Mouse (Mus musculus) kidney, embryonic 15.5 days (tissue): ENCODE data around the gene C4bp. TPM values are rescaled to one million over a fixed set of nuclear protein-coding genes. Genes with fewer than 3 reads are reported as not detected.
"Not testable (repeated sequence)": the region's sequence is repeated elsewhere in the genome, so short reads cannot be mapped to it uniquely, and the experiment has no call there.

Experiments
- ATAC-seq: fragments of 200-750 bp; cut with Nextera tagmentation; replicated peaks from 2 replicates; pipeline ENCODE4 v1.8.0; 2017; ENCODE audit warnings: moderate TSS enrichment; ENCODE audit not compliant: low FRiP score
- H3K27ac ChIP-seq: fragments of 300-500 bp; sonication (generic); 2 replicates; pipeline ENCODE4 v1.5.1; 2015; ENCODE audit warnings: mild to moderate bottlenecking, inconsistent platforms
- H3K27me3 ChIP-seq: fragments of 300-500 bp; sonication (generic); 2 replicates; pipeline ENCODE4 v1.6.1; 2015; ENCODE audit warnings: inconsistent platforms
- H3K36me3 ChIP-seq: fragments of 300-500 bp; sonication (generic); 2 replicates; pipeline ENCODE4 v1.6.1; 2015; ENCODE audit warnings: inconsistent platforms
- H3K4me1 ChIP-seq: fragments of 300-500 bp; sonication (generic); 2 replicates; pipeline ENCODE4 v1.6.1; 2015; ENCODE audit warnings: inconsistent platforms
- H3K4me2 ChIP-seq: fragments of 300-500 bp; sonication (generic); 2 replicates; pipeline ENCODE4 v1.6.1; 2015; ENCODE audit warnings: moderate library complexity, mild to moderate bottlenecking, inconsistent platforms
- H3K4me3 ChIP-seq: fragments of 300-500 bp; sonication (generic); replicated peaks from 2 replicates; pipeline ENCODE4 v1.5.1; 2015; ENCODE audit warnings: mild to moderate bottlenecking, inconsistent platforms
- H3K9ac ChIP-seq: fragments of 300-500 bp; sonication (generic); 2 replicates; pipeline ENCODE4 v1.6.1; 2015; ENCODE audit warnings: mild to moderate bottlenecking, inconsistent platforms
- H3K9me3 ChIP-seq: fragments of 300-500 bp; sonication (generic); replicated peaks from 2 replicates; pipeline ENCODE4 v1.6.1; 2016; ENCODE audit warnings: inconsistent platforms
- WGBS: fragments of 180-500 bp; shearing (Covaris S2); methylation state at CpG from one replicate; pipeline ENCODE4 v1.1.7; 2015; ENCODE audit warnings: mixed read lengths; 5-methylcytosine and 5-hydroxymethylcytosine counted together
- polyA plus RNA-seq: library from polyadenylated mRNA; unstranded; fragments of >200 nt; fragmentation: Nextera tagmentation; extraction: Ambion mirVana; gene quantifications from 2 replicates; pipeline ENCODE4 v1.2.1, GENCODE M21; 2015

The C4bp gene
- polyA plus RNA-seq = 0.64 and 1.5 TPM in 2 replicates

GRCm38 (mm10) chr1:130661454-130661853 is at the start of gene C4bp:
Gene C4bp, minus strand, starts transcription at chr1:130661632.
- Histone ChIP-seq H3K9ac (no peak within 1 kb of the TSS), H3K27me3 (no peaks in the 10 kb centered on the region), H3K36me3 (no peaks in the 10 kb centered on the region), H3K9me3 (peaks cover 3% of the 10 kb centered on the region; the same call in 1 of the 2 replicates), H3K27ac (peak within 1 kb of the TSS; percentile 32; the same call in 1 of the 2 replicates), H3K4me2 (no peak within 1 kb of the TSS), H3K4me3 (no peak within 1 kb of the TSS), H3K4me1 (0 out of 2 replicates have a peak, but pooled peaks cover 4% of the 10 kb centered on the region)
- ATAC-seq = 0 out of 2 replicates have a peak, but pooled peaks have one; percentile 56
- 45% methylated on average over 3 of the region's 3 CpGs for WGBS

GRCm38 (mm10) chr1:130710283-130711080 is 49.0 kb upstream of the C4bp start:
- H3K4me2 ChIP-seq = no peak overlapping the region
- 92% methylated on average over 22 of the region's 22 CpGs for WGBS
- H3K4me1 ChIP-seq = peaks cover 3% of the 10 kb centered on the region; the same call in 1 of the 2 replicates
- no peak for ATAC-seq
- H3K4me3 ChIP-seq = no peak overlapping the region
- H3K27ac ChIP-seq = no peak overlapping the region
- H3K9me3 ChIP-seq = no peaks in the 10 kb centered on the region
- H3K9ac ChIP-seq = no peak overlapping the region
- H3K27me3 ChIP-seq = no peaks in the 10 kb centered on the region
- peaks cover 26% of the 10 kb centered on the region for H3K36me3 ChIP-seq

GRCm38 (mm10) chr1:130703613-130704012 is 42.2 kb upstream of the C4bp start:
- no peak overlapping the region for H3K27ac ChIP-seq
- 68% methylated on average over 2 of the region's 2 CpGs for WGBS
- no peaks in the 10 kb centered on the region for H3K4me1 ChIP-seq

GRCm38 (mm10) chr1:130701976-130702375 is 40.5 kb upstream of the C4bp start:
- no peaks in the 10 kb centered on the region for H3K9me3 ChIP-seq
- no peak for ATAC-seq
- H3K4me2 ChIP-seq = no peak overlapping the region
- H3K4me1 ChIP-seq = no peaks in the 10 kb centered on the region
- 94% methylated on average over 11 of the region's 11 CpGs for WGBS
- no peak overlapping the region for H3K27ac ChIP-seq
- H3K9ac ChIP-seq = no peak overlapping the region
- H3K4me3 ChIP-seq = no peak overlapping the region
- peaks cover 82% of the 10 kb centered on the region for H3K36me3 ChIP-seq
- H3K27me3 ChIP-seq = no peaks in the 10 kb centered on the region

More at GRCm38 (mm10) chr1:130703613-130704012, 42.2 kb upstream of the C4bp start:
- peaks cover 76% of the 10 kb centered on the region for H3K36me3 ChIP-seq
- no peak overlapping the region for H3K4me2 ChIP-seq
- H3K4me3 ChIP-seq = no peak overlapping the region
- no peak overlapping the region for H3K9ac ChIP-seq
- no peaks in the 10 kb centered on the region for H3K9me3 ChIP-seq
- no peaks in the 10 kb centered on the region for H3K27me3 ChIP-seq
- no peak for ATAC-seq

GRCm38 (mm10) chr1:130699937-130700633 is 38.7 kb upstream of the C4bp start:
- H3K9me3 ChIP-seq = no peaks in the 10 kb centered on the region
- H3K27me3 ChIP-seq = no peaks in the 10 kb centered on the region
- no peak overlapping the region for H3K27ac ChIP-seq
- H3K36me3 ChIP-seq = peaks cover 69% of the 10 kb centered on the region
- H3K9ac ChIP-seq = no peak overlapping the region
- H3K4me2 ChIP-seq = no peak overlapping the region
- 95% methylated on average over 10 of the region's 10 CpGs for WGBS
- no peak for ATAC-seq
- H3K4me1 ChIP-seq = no peaks in the 10 kb centered on the region
- no peak overlapping the region for H3K4me3 ChIP-seq

- Histone ChIP-seq H3K27ac (no peak overlapping the region), H3K36me3 (peaks cover 58% of the 10 kb centered on the region), H3K27me3 (no peaks in the 10 kb centered on the region), H3K4me3 (no peak overlapping the region), H3K9ac (no peak overlapping the region), H3K4me1 (no peaks in the 10 kb centered on the region), H3K9me3 (no peaks in the 10 kb centered on the region), H3K4me2 (no peak overlapping the region)
- no peak for ATAC-seq
- WGBS = 89% methylated on average over 5 of the region's 5 CpGs
These were observed 37.2 kb upstream of the C4bp start for GRCm38 (mm10) chr1:130698601-130699000.

- Histone ChIP-seq H3K27ac (no peak overlapping the region), H3K36me3 (no peaks in the 10 kb centered on the region), H3K4me3 (no peak overlapping the region), H3K4me2 (no peak overlapping the region), H3K27me3 (no peaks in the 10 kb centered on the region), H3K9me3 (no peaks in the 10 kb centered on the region), H3K4me1 (no peaks in the 10 kb centered on the region), H3K9ac (no peak overlapping the region)
- ATAC-seq = no peak
- WGBS = 71% methylated on average over 1 of the region's 1 CpGs
These were observed 22.5 kb upstream of the C4bp start for GRCm38 (mm10) chr1:130683905-130684304.

- no peak for ATAC-seq
- H3K9ac ChIP-seq = no peak overlapping the region
These were observed 20.4 kb upstream of the C4bp start for GRCm38 (mm10) chr1:130681656-130682413.

GRCm38 (mm10) chr1:130681075-130681474 is 19.6 kb upstream of the C4bp start:
- no peak overlapping the region for H3K4me3 ChIP-seq
- H3K27ac ChIP-seq = no peak overlapping the region
- no peak for ATAC-seq
- 45% methylated on average over 2 of the region's 2 CpGs for WGBS
- no peak overlapping the region for H3K9ac ChIP-seq
- no peaks in the 10 kb centered on the region for H3K27me3 ChIP-seq
- H3K4me2 ChIP-seq = no peak overlapping the region
- H3K9me3 ChIP-seq = no peaks in the 10 kb centered on the region
- no peaks in the 10 kb centered on the region for H3K36me3 ChIP-seq
- no peaks in the 10 kb centered on the region for H3K4me1 ChIP-seq

More at GRCm38 (mm10) chr1:130681656-130682413, 20.4 kb upstream of the C4bp start:
- no peak overlapping the region for H3K4me3 ChIP-seq
- no peaks in the 10 kb centered on the region for H3K4me1 ChIP-seq
- 70% methylated on average over 6 of the region's 6 CpGs for WGBS
- no peak overlapping the region for H3K27ac ChIP-seq
- no peaks in the 10 kb centered on the region for H3K27me3 ChIP-seq
- no peak overlapping the region for H3K4me2 ChIP-seq
- H3K9me3 ChIP-seq = no peaks in the 10 kb centered on the region
- no peaks in the 10 kb centered on the region for H3K36me3 ChIP-seq

- WGBS = 93% methylated on average over 2 of the region's 2 CpGs
- Histone ChIP-seq H3K4me1 (no peaks in the 10 kb centered on the region), H3K4me2 (no peak overlapping the region), H3K4me3 (no peak overlapping the region), H3K27ac (no peak overlapping the region), H3K36me3 (no peaks in the 10 kb centered on the region), H3K9ac (no peak overlapping the region), H3K27me3 (no peaks in the 10 kb centered on the region), H3K9me3 (no peaks in the 10 kb centered on the region)
- no peak for ATAC-seq
These were observed 17.1 kb upstream of the C4bp start for GRCm38 (mm10) chr1:130678551-130678950.

- 87% methylated on average over 5 of the region's 5 CpGs for WGBS
- not testable (repeated sequence) for H3K36me3 ChIP-seq, H3K9ac ChIP-seq
These were observed 2.1 kb upstream of the C4bp start for GRCm38 (mm10) chr1:130663576-130663975.

GRCm38 (mm10) chr1:130659641-130660040 is 1.8 kb downstream of the C4bp start:
- not testable (repeated sequence) for H3K9me3 ChIP-seq, H3K27me3 ChIP-seq, H3K4me3 ChIP-seq, H3K4me1 ChIP-seq, ATAC-seq, H3K36me3 ChIP-seq, H3K4me2 ChIP-seq, H3K9ac ChIP-seq, H3K27ac ChIP-seq
- WGBS = 23% methylated on average over 5 of the region's 5 CpGs

More at GRCm38 (mm10) chr1:130663576-130663975, 2.1 kb upstream of the C4bp start:
- H3K27ac ChIP-seq, H3K4me3 ChIP-seq, H3K4me2 ChIP-seq, H3K9me3 ChIP-seq, H3K27me3 ChIP-seq, ATAC-seq, H3K4me1 ChIP-seq: not testable (repeated sequence)
